Mouse (Mus musculus): ENCODE results near the gene Olfr744.
"Not testable (repeated sequence)": the region's sequence is repeated elsewhere in the genome, so short reads cannot be mapped to it uniquely, and the experiment has no call there.

Olfr744 gene

DNA sequence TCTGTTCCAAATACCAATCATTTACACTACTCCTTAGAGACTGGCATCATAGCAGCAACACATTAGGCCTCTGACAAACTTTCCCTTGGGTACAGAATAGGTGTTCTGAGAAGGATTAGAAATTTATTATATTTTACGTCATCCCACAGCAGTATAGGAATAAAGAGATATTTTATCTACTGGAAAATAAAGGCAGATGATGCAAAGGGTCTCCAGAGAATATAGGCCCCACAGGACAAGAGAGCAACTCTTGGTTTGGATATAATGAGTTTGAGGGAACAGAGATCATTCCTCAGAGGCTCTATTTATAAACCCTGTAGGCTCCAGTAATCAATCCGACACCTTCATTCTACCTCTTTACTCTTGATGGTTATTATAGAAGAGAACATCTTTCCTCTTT is at the start of gene Olfr744:
TSS of gene Olfr744 (plus strand) at position 301 of the 400 bp plus-strand sequence.
- in situ Hi-C loops (cut with MboI; ENCODE audit: low pct_unique_long_range_greater_than_20kb in 1 of 2, low sequenced_read_pairs in 2 of 2, unreplicated experiment in 1 of 2) = no loop called here

DNA sequence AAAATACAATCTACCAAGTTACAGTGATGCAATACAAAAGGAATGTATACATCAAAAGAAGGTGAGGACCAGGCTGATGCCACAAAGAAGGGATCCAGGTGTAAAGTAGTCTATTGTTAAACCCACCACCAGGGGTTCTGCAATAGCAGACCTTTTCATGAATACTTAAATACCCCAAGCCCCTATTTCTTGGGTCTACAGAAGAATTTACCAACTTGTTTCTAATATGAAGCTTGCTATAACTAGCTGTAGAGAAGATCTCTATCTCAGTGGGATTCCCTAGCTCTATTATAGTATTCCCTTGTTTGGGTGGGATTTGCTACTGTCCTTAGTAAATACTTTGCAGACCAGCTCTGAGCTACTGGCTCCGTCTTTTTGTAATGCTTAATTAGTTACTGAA is 41.6 kb upstream of the Olfr744 start:
- in situ Hi-C loops (cut with MboI; ENCODE audit: low pct_unique_long_range_greater_than_20kb in 1 of 2, low sequenced_read_pairs in 2 of 2, unreplicated experiment in 1 of 2) = not testable (repeated sequence)

DNA sequence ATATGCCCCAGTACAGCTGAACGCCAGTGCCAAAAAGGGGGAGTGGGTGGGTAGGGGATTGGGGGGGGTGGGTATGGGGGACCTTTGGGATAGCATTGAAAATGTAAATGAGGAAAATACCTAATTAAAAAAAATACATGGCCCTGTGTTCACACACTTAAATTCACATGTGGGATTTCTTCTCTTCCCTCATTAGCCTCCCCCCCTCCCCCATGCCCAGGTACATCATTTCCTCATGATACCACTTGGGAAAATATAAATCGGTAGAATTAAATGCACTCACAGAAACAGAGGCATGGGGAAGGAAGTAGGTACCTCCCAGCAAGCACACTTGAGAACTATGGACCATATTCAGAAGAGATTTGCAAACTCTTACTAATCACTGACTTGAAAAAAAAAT is 24.4 kb downstream of the Olfr744 start, which contains the start of gene Olfr745:
TSS of gene Olfr745 (plus strand) at position 301 of the 400 bp plus-strand sequence.
- in situ Hi-C loops (cut with MboI; ENCODE audit: low pct_unique_long_range_greater_than_20kb in 1 of 2, low sequenced_read_pairs in 2 of 2, unreplicated experiment in 1 of 2) = no loop called here

DNA sequence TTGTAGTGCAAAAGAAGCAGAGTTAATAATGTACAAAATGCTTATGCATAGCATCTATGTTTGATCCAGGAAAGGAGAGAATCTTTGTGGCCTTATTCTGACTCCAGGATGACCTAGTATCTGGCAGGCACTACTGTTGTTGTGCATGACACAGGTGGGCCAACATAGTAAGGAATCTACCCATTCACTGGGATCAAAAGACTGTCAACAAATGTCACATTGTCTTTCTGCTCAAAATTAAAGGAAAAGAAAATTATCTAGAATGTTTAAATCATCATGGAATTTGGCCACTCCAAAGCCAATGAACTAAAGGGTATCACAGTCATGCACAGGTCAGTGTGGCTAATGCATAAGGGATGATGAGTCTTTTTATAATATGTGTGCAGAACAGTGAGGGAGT is 32.1 kb downstream of the Olfr744 start, which contains the start of gene Olfr746:
TSS of gene Olfr746 (plus strand) at position 301 of the 400 bp plus-strand sequence.
- in situ Hi-C loops (cut with MboI; ENCODE audit: low pct_unique_long_range_greater_than_20kb in 1 of 2, low sequenced_read_pairs in 2 of 2, unreplicated experiment in 1 of 2) = no loop called here

Measured in mouse embryonic stem cell (cell line).